Mouse (Mus musculus): Measurements from ENCODE around the gene Gns.

- TF ChIP-seq CTCF (IDR thresholded peaks at IDR 0.05; ENCODE audit: extremely low read depth, insufficient read depth, low read length): no peak
- TF ChIP-seq POLR2A (IDR thresholded peaks at IDR 0.05; ENCODE audit: extremely low read depth, insufficient read depth, low read length): no peak
Observed at GRCm38 (mm10) chr10:121429581-121429980, 64.7 kb downstream of the Gns start.
